Mouse (Mus musculus) thymus, postnatal 25 days (tissue): ENCODE data around the gene Rph3a.
"Not testable (repeated sequence)": the region's sequence is repeated elsewhere in the genome, so short reads cannot be mapped to it uniquely, and the experiment has no call there.

ENCODE experiments used
- DNase-seq: peaks from one replicate; pipeline ENCODE4 v3.0.0; 2022

The Rph3a gene

DNA sequence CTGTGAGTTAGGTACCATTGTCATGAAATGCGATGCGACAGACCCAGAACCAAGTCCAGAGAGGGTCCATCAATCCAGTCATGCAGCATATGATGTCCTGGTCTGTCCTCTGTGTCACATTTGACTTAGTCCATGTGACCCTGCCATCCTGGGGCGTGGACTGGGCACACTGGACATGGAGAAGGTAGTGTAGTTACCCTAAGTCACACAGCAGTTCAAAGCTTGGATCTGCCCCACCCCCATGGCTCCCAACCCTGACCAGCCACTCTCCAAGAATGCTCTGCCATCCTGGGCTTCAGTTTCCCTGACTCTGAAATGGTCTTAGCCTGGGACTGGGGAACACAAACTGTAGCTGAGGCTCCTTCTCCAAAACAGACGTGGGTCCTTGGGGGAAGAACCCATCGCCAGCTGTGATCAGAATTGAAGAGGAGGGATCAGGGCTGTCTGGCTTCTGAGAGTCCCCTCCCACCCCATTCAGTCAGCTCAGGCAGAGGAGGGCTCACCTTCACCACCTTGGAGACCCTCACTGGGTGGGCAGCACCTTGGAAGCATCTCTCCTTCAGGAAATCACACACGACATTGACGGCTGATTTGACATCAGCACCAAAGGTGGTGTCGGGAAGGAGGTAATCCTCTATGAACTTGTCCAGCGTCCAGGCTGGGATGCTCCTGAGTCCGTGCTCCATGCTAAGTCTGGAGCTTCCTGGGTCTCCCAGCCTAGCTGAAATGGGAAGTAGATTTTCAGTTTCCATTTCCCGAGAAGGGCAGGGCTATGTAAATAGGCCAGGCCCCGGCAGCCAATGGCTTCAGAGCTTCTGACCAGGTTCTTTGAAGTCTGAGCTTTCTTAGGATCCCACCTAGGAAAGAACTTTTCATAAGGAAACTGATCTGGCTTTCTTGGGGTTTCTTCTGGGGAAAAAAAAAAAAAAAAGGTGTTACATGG is 102.8 kb downstream of the Rph3a start, which contains the start of gene Oas1a:
Gene Oas1a, minus strand, starts transcription at position 731 of the 943 bp plus-strand sequence.
- not testable (repeated sequence) for DNase-seq

DNA sequence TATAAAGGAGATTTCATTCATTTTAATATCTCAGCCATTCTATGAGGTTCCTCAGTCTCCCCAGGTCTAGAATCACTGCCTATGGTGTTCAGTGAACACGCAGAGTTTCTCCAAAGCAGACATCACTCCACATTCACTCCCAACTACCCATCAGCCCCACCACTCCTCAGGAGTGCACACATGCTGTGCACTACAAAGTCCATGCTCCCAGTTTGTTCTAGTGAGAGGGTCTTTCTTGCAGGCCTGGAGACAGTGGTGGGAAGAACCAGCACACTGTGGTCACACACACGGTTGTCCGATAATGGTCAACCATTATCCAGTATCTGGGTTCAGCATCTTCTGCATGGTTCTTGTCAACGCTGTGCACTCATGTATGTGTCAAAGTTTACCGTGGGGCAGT is 107.8 kb downstream of the Rph3a start:
- DNase-seq: no peak

DNA sequence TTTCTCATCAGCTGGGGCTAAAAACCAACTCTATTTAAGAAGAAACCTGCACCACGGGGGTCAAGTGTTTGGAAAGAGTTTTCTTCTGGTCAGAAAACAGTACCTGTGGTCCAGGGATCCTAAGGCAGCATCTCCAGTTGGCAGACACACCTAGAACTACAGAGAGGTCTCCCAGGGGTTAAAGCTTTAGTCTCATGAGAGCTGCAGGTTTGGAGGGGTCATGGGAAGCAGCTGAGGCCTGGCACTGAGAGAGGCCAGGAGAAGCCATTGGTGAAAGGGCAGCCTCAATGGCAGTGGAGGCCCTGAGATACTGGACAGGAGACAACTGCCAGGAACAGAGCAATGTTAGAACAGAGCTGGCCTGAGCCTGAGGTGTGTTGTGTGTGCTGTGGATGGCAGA is 109.2 kb downstream of the Rph3a start:
- DNase-seq: no peak

DNA sequence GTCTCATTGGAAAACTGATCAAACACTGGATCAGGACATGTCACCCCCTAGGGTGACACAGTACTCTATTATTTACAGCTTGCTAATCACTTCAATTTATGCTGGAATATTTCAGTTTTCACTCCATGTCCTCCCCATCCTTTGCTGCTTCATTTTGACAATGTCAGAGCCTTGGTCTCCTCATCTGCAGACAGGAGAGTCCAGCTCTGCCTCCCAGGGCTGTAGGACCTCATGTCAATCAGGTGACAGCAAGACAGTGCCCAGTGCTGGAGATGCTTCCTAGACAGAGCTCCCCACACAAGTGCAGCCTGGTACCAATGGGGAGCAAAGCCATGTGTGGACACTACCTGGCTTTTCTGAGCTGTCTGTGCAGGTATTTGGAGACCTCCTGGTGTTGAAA is 111.2 kb downstream of the Rph3a start:
- no peak for DNase-seq

DNA sequence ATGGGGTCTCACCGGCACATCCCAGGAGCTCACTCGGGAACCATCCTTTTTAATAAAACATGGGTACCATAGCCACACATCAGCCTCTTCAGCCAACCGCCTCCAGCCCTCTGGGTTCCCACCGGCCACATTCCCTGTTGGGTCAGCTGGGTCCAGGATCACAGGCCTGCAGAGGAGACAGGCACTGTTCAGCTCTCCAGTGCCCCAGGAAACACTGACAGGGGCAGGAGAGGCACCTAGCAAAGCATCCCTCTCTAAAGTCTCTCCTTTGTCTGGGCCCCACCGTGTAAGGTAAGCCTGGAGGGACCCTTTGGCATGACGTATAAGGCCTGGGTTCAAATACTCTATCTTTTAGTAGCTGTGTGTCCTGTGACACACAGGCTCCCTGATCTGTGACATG is 111.6 kb downstream of the Rph3a start:
- no peak for DNase-seq

DNA sequence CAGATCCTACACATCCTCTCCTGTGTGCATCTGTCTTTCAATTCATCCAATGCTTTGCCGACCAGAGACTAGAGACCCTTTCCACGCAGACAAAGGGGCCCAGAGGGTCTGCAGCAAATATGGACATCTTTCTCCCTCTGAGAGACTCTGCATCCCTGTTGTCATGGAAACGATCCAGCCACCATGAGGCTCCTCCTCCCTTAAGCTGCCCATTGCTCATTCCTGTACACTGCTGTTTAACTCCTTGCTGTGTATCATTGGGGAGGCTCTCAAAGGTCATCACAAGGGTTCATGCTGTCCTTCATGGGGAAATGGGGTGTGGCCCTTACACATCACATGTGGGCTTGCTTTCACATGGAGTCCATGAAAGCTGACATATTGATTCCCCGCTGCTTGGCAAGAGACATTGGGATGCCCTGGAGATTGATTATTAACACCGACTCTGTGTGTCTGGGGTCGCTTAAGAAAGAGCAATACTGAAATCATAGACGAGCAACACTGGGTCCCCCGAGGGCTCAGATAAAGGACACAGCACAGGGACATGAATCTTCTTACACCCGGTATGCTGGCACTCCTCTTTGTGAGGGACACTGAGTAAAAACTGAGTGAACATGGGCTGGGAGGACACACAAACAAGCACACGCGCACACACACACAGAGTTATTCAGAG is 114.5 kb downstream of the Rph3a start:
- no peak for DNase-seq

DNA sequence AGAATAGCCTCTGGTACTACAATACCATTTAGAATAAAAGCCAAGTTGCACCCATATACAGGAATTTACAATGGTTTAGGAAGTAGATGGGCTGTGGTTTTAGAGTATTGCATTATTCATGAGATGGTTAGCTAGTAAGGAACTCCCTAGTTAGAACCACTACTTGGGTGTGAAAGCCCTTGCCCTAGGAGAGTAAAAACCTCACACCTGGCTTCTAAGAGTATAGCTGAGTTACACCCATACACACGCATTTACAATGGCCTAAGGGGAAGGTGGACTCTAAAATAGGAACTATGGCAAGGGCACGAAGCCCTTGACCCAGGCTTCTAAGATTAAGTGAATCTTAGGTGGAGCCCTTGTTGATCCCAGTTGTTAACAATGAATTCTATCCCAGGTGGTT is 115.2 kb downstream of the Rph3a start:
- not testable (repeated sequence) for DNase-seq

DNA sequence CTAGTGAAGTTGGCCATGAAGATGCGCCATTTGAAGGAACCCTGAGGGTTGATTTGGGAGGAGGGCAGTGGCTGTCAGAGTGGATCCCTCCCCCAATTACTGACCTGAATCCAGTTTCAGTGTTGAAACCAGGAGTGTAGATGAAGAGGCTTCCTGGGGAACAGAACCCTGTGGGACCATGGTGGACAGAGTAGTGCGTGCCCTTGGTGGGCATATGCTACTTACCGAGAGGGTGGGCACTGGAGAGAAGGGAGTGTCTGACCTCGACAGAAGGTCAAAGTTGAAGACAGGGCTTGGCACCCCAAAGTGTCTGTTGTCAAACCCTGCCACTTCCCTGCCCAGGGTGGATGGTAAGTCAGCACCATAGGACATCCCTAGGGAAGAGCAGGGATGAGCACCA is 116.0 kb downstream of the Rph3a start:
- not testable (repeated sequence) for DNase-seq

DNA sequence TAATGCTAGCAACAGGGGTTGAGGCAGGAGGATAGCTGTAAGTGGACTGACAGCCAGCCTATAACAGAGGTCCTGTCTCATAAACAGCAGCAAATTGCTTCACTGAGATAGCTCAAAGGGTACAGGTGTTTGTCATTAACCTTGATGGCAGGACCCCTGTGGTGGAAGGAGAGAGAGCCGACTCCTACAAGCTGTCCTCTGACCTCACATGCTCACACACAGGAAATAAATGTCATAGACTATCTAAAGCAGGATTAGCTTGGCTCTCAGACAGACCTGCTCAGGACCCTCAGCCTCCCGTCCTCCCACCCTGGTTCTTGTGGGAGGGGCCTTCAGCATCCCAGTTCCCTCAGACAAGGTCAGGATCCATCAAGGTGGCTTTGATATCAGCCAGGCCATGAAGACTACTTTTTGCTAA is 117.6 kb downstream of the Rph3a start:
- no peak for DNase-seq

DNA sequence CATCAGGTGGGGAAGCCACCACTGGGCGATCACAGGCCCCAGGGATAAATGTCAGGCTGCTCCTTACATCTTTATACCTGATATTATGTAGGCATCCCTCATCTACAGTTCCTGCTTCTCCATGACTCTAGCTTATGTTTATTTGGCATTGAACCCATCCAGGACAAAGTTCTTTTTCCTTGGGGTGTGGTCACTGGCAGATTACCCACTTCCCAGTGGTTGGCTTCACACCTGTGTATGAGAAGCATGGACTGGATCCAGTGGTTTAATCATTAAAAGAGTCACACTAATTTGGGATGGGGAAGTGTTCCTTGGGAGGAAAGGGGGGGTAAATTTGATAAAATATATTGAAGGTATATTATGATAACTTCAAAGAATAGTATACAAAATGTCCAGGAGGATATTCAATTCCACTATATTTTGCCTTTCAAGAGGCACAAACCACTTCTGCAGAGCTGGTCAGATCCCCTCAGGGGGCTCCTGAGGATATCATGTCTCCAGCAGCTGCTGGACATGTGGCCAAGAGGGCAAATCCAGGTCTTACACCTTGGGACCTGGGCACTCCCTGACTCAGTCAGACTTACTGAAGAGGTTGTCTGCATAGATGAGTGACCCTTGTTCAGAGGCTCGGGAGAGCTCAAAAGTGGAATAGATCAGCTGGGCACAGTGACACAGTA is 118.2 kb downstream of the Rph3a start:
- DNase-seq: not testable (repeated sequence)

DNA sequence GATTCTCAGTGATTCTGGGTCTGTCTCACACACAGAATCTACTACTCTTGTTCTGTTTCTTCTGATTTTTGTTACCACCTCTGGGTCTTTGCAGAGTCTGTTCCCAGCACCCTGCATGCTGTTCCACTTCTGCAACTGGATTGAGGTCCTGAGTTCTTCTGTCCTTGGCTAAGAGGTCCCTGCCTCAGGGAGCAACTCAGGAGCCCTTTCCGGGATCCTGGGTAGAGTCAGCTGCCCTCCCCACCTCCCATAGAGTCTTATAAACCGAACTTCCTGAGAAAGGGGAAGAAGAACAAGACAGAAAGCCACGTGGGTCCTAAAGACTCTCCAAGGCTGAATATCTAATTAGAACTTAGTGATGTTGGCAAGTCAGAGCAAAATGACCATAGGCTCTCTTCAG is 118.9 kb downstream of the Rph3a start:
- no peak for DNase-seq
